Mouse (Mus musculus): ENCODE measurements at regions not wholly inside any gene's neighbourhood (a gene's known extent, or its start where the extent isn't known, plus 50 kb on each side); places are given as distances from the start of the nearest gene placed in this dataset.

- TF ChIP-seq CTCF (IDR thresholded peaks at IDR 0.05; ENCODE audit: low read depth, low read length) (no peak), GATA1 (IDR thresholded peaks at IDR 0.05; ENCODE audit: borderline replicate concordance, low read length) (no peak), POLR2AphosphoS5 (IDR thresholded peaks at IDR 0.05; ENCODE audit: insufficient replicate concordance, low read depth, low read length) (no peak), GATA2 (IDR thresholded peaks at IDR 0.05; ENCODE audit: borderline replicate concordance, low read depth, low read length) (no peak)
These were observed 224.3 kb downstream of the Usp25 start for GRCm38 (mm10) chr16:77237631-77238357.

Measured in G1E (cell line).